Mouse (Mus musculus): ENCODE data around the gene Rem2. TPM values are rescaled to one million over a fixed set of nuclear protein-coding genes. Genes with fewer than 3 reads are reported as not detected.
A peak's percentile ranks its signal among the peaks of the same experiment; 100 is the strongest.

Rem2 gene
- polyA plus RNA-seq (2015; fragmentation: Nextera tagmentation; extraction: Ambion mirVana): 45.2 and 47.1 TPM in 2 replicates

DNA sequence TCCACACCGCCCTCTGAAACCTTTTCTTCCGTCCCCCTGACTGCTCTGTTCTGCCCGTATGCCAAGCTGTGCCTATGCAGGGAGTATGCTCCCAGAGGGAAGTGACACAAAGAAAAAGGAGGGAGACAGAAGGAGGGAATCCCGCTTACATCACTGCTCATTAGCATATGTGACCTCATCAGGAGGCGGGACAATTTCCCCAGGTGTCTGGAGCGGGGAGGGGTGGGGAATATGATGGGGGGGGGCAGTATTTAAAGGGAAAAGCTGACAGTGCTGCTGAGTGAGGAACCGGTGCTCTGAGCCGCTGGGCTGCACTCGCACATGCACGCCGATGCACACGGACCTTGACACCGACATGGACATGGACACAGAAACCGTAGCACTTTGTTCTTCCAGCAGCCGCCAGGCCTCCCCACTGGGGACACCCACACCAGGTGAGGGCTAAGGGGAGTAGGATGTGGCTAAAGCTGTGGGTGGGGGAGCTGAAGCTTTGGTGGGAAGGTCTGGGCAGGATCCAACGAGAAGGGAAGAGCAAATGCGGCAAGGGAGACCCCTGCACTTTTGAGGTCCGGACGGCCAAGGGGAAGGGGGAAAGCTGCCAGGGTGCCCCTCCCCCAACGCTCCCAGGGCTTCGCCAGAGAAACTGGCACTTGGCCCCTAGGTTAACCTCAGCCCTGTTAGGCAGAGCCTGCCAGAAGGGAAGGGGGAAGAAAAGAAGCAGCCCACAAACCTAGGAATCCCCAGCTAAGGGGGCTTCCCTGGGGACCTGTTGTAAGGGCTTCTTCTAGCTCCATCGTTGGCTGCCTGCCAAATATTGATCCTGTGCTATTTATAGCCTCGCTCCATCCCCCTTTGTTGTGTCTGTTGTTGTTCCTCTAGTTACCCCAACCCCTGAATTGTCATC lies at the start of gene Rem2:
TSS of gene Rem2 (plus strand) at position 160 of the 904 bp plus-strand sequence.
- Histone ChIP-seq H3K4me3 (peak within 1 kb of the TSS; percentile 70), H3K4me2 (peak within 1 kb of the TSS; percentile 81), H3K27ac (peak within 1 kb of the TSS; percentile 80), H3K9ac (peak within 1 kb of the TSS; percentile 84), H3K27me3 (replicated peaks) (peaks cover 12% of the 10 kb centered on the region), H3K4me1 (peaks cover 32% of the 10 kb centered on the region), H3K36me3 (replicated peaks) (no peaks in the 10 kb centered on the region), H3K9me3 (no peaks in the 10 kb centered on the region)
- WGBS: under 1% methylated on average over 23 of the region's 23 CpGs
- ATAC-seq (replicated peaks): peak; percentile 89

DNA sequence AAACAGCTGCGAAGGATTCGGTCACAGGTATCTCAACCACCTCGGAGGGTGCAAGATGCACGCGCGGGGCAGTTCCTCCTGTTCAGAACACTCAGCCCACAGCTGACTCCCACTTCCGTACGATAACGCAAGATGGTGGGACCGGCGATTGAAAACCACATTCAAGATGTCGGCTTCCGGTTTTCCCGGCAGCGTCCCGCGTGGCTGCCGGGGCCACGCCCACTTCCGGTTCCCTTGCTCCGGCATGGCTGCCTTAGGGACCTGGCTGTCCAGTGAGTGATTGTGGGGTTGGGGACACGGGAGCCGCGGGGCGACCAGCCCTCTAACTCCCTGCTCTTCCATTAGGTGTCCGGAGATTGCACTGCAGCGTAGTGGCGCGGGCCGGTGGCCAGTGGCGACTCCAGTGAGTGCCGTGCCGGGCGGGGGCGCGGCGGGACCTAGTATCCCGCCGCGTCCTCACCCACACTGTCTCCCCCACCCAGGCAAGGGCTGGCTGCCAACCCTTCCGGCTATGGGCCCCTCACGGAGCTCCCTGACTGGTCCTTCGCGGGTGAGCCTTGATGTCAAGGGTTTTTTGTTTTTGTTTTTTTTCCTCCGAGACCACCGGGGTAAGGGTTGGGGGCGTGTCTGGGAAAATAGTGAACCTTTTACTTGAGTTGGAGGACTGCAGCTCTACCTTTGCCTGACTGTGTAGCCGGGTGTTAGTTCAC lies 49.1 kb upstream of the Rem2 start, which contains the start of gene Mrpl52:
TSS of gene Mrpl52 (plus strand) at position 221 of the 710 bp plus-strand sequence.
- H3K4me2 ChIP-seq: peak within 1 kb of the TSS; percentile 66
- peaks cover 43% of the 10 kb centered on the region for H3K4me1 ChIP-seq
- H3K9me3 ChIP-seq: no peaks in the 10 kb centered on the region
- peak within 1 kb of the TSS; percentile 85 for H3K9ac ChIP-seq
- H3K4me3 ChIP-seq: peak within 1 kb of the TSS; percentile 96
- under 1% methylated on average over 48 of the region's 48 CpGs for WGBS
- peak; percentile 87 for ATAC-seq (replicated peaks)
- peak within 1 kb of the TSS; percentile 88 for H3K27ac ChIP-seq
- H3K36me3 ChIP-seq (replicated peaks): 0 out of 2 replicates have a peak, but pooled peaks cover 9% of the 10 kb centered on the region
- no peaks in the 10 kb centered on the region for H3K27me3 ChIP-seq (replicated peaks)

- H3K27me3 ChIP-seq (replicated peaks): no peaks in the 10 kb centered on the region
- 90% methylated on average over 7 of the region's 7 CpGs for WGBS
- peaks cover 49% of the 10 kb centered on the region for H3K4me1 ChIP-seq
- no peak for ATAC-seq (replicated peaks)
- H3K9ac ChIP-seq: 0 out of 2 replicates have a peak overlapping the region, but pooled peaks have one; percentile 85
- H3K4me3 ChIP-seq: peak overlapping the region; percentile 96
- 0 out of 2 replicates have a peak, but pooled peaks cover 9% of the 10 kb centered on the region for H3K36me3 ChIP-seq (replicated peaks)
- H3K9me3 ChIP-seq: no peaks in the 10 kb centered on the region
- H3K4me2 ChIP-seq: peak overlapping the region; percentile 66
- no peak overlapping the region for H3K27ac ChIP-seq
Observed at GRCm38 (mm10) chr14:54427696-54428095, 48.2 kb upstream of the Rem2 start.

DNA sequence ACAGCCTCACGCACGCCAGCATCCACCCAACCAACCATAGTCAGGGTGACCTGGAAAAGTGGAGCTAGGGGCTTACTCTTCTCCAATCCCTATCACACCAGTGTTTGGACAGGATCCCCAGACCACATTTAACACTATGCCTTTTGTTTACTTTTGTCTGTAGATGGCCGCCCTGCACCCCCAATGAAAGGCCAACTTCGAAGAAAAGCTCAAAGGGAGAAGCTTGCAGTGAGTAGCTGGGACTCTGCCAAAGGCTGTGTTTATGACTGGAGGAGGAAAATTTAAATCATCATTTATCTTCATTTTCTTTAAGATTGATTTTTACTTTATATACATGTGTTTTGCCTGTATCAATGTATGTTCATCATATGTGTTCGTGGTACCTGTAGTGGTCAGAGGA lies 47.5 kb upstream of the Rem2 start:
- H3K9me3 ChIP-seq: no peaks in the 10 kb centered on the region
- H3K4me2 ChIP-seq: no peak overlapping the region
- H3K27ac ChIP-seq: no peak overlapping the region
- no peaks in the 10 kb centered on the region for H3K27me3 ChIP-seq (replicated peaks)
- no peak overlapping the region for H3K4me3 ChIP-seq
- 95% methylated on average over 5 of the region's 5 CpGs for WGBS
- 0 out of 2 replicates have a peak, but pooled peaks cover 9% of the 10 kb centered on the region for H3K36me3 ChIP-seq (replicated peaks)
- no peak overlapping the region for H3K9ac ChIP-seq
- H3K4me1 ChIP-seq: peaks cover 53% of the 10 kb centered on the region
- ATAC-seq (replicated peaks): no peak

- H3K4me3 ChIP-seq: no peak overlapping the region
- peak overlapping the region; percentile 70 for H3K4me2 ChIP-seq
- 0 out of 2 replicates have a peak, but pooled peaks cover 9% of the 10 kb centered on the region for H3K36me3 ChIP-seq (replicated peaks)
- H3K4me1 ChIP-seq: peaks cover 54% of the 10 kb centered on the region
- ATAC-seq (replicated peaks): no peak
- no peaks in the 10 kb centered on the region for H3K27me3 ChIP-seq (replicated peaks)
- peak overlapping the region; percentile 83 for H3K27ac ChIP-seq
- no peaks in the 10 kb centered on the region for H3K9me3 ChIP-seq
- WGBS: 57% methylated on average over 7 of the region's 7 CpGs
- H3K9ac ChIP-seq: 0 out of 2 replicates have a peak overlapping the region, but pooled peaks have one; percentile 47
Observed at GRCm38 (mm10) chr14:54429332-54430093, 46.4 kb upstream of the Rem2 start.

DNA sequence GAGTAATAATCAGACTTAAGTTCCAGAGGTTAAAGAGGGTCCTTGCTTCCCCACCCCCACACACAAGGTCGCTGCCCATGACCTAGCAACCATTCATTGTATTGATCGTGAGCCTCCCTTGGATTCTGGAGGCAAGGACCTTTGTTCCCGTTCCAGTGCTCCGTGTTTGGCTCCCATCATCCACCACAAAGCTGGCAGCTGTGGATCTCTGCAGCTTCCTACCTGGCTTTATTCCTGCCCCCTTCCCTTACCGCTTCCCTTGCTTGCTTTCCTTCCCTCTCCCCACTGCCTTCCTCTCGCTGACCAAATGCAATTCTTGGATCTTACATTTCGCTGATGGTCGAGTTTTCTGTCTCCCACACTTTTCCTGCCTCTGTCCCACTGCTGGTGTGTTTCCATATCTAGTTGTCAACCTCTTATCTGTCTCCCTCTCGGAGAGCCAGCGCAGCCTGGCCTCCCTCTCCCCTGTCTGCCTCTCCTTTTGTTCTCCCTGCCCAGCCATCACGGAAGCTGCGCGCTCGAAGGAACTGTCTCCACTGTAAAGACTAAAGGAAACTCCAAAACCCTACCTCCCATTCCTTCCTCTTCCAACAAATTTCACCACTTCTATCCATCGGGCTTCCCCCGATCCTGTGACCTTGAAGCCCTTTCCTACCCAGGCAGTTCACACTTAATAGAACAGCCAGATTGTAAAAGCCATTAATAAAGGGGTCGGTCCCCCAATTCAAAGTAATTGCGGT lies 45.3 kb upstream of the Rem2 start:
- H3K27me3 ChIP-seq (replicated peaks): no peaks in the 10 kb centered on the region
- peak overlapping the region; percentile 47 for H3K9ac ChIP-seq
- H3K4me1 ChIP-seq: peaks cover 53% of the 10 kb centered on the region
- H3K36me3 ChIP-seq (replicated peaks): 0 out of 2 replicates have a peak, but pooled peaks cover 9% of the 10 kb centered on the region
- H3K9me3 ChIP-seq: no peaks in the 10 kb centered on the region
- no peak for ATAC-seq (replicated peaks)
- H3K4me3 ChIP-seq: peak overlapping the region; percentile 51
- peak overlapping the region; percentile 70 for H3K4me2 ChIP-seq
- WGBS: 4% methylated on average over 18 of the region's 18 CpGs
- H3K27ac ChIP-seq: peak overlapping the region; percentile 83

- H3K36me3 ChIP-seq (replicated peaks): 0 out of 2 replicates have a peak, but pooled peaks cover 9% of the 10 kb centered on the region
- peak within 1 kb of the TSS; percentile 70 for H3K4me2 ChIP-seq
- ATAC-seq (replicated peaks): peak; percentile 31; the same call in 1 of the 2 replicates
- peak within 1 kb of the TSS; percentile 51 for H3K4me3 ChIP-seq
- no peaks in the 10 kb centered on the region for H3K27me3 ChIP-seq (replicated peaks)
- no peaks in the 10 kb centered on the region for H3K9me3 ChIP-seq
- 1% methylated on average over 49 of the region's 49 CpGs for WGBS
- H3K9ac ChIP-seq: peak within 1 kb of the TSS; percentile 47
- H3K27ac ChIP-seq: peak within 1 kb of the TSS; percentile 83
- H3K4me1 ChIP-seq: peaks cover 50% of the 10 kb centered on the region
Observed at GRCm38 (mm10) chr14:54431334-54432077, 44.4 kb upstream of the Rem2 start, which contains the start of gene Mmp14. Mmp14 (plus strand) TSS chr14:54431612.

DNA sequence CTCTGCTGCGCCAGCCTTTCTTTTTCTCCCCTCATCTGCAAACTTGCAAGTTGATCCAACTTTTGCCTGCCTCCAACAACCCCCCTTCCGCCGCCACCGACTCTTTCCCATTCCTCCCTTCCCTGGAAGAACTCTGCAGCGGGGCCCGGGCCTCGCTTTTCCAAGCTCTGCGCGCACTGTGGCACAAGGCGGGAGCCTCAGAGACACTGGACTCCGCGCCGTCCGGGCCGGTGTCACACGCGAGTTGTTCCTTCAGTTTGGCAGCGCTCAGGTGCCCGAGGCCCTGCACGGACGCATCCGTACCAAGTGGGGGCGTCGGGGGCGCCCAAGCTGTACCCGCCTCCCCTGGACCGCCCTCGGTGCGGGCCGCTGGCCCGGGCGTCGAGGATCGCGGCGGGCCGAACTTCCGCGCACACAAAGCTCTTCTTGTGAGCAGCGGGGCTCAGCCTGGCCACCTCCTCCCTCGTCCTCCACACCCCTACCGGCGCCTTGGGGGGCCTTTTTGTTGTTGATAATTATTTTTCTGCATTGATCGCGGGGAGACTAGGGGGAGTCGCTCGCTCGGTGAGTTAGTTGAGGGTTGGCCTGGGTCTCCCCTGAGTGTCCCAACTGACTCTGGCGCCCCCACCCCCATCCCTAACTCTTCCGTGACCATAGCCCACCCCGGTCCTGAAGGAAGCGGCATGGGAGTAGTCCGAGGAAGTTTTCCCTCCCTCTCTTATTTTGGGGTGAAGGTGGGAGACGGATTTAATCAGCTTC lies 43.6 kb upstream of the Rem2 start:
- Histone ChIP-seq H3K9me3 (no peaks in the 10 kb centered on the region), H3K9ac (peak overlapping the region; percentile 47), H3K4me3 (peak overlapping the region; percentile 51), H3K4me1 (peaks cover 49% of the 10 kb centered on the region), H3K36me3 (replicated peaks) (0 out of 2 replicates have a peak, but pooled peaks cover 9% of the 10 kb centered on the region), H3K27ac (peak overlapping the region; percentile 83), H3K4me2 (peak overlapping the region; percentile 70), H3K27me3 (replicated peaks) (no peaks in the 10 kb centered on the region)
- WGBS: 2% methylated on average over 54 of the region's 54 CpGs
- ATAC-seq (replicated peaks): peak; percentile 18; the same call in 1 of the 2 replicates

GRCm38 (mm10) chr14:54432837-54433830 lies 42.8 kb upstream of the Rem2 start:
- H3K4me2 ChIP-seq: peak overlapping the region; percentile 70
- no peaks in the 10 kb centered on the region for H3K27me3 ChIP-seq (replicated peaks)
- peak overlapping the region; percentile 51 for H3K4me3 ChIP-seq
- H3K36me3 ChIP-seq (replicated peaks): 0 out of 2 replicates have a peak, but pooled peaks cover 9% of the 10 kb centered on the region
- H3K9ac ChIP-seq: peak overlapping the region; percentile 47
- 42% methylated on average over 17 of the region's 17 CpGs for WGBS
- peaks cover 40% of the 10 kb centered on the region for H3K4me1 ChIP-seq
- H3K27ac ChIP-seq: peak overlapping the region; percentile 83
- ATAC-seq (replicated peaks): no peak
- H3K9me3 ChIP-seq: no peaks in the 10 kb centered on the region
